Comparison of ENCODE assay signal across 24 mouse cellular contexts in the genomic region with DNA sequence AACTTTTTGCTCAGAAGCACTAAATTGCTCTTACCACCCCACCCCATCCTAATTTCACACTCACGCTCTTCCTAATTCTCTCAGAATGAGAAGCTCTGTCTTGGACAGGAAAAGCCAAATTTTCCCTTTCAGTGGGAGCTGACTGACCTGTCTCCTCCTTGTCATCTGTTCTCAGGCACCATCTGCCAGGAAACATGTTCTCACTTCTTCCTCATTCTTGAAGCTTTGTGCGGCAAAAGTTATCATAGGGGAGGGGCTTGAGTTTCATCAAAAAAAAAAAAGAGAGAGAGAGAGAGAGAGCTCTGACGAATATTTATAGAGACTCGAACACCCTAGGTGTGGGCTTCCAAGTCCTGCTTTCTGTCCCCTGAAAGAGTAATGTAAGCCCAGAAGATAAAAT.
DNase-seq lines count a peak whose midpoint lies in the region; ATAC-seq lines count a peak whose summit lies in the region.
"Had no signal": no experiment of that assay in that cellular context is flagged by ENCODE, and none has a peak within 500 bp of the region (broad histone marks: within the 10 kb centered on the region; RNA-seq: fewer than 3 reads in every experiment).

No protein-coding gene starts in this region.

- no peaks in the 10 kb centered on the region for H3K36me3 ChIP-seq in forebrain, embryonic 15.5 days
- H3K36me3 ChIP-seq in forebrain, embryonic 10.5 days (replicated peaks): no peaks in the 10 kb centered on the region
- H3K36me3 ChIP-seq: embryonic facial prominence, embryonic 10.5 days; hindbrain, embryonic 10.5 days; intestine, embryonic 15.5 days; liver, embryonic 13.5 days; midbrain, embryonic 15.5 days; neural tube, embryonic 12.5 days had no signal

- no peak overlapping the region for H3K4me2 ChIP-seq in forebrain, embryonic 15.5 days (replicated peaks)
- H3K4me2 ChIP-seq: intestine, embryonic 15.5 days; liver, embryonic 13.5 days; lung, embryonic 14.5 days; midbrain, embryonic 15.5 days; neural tube, embryonic 12.5 days had no signal

- intact Hi-C loops in left cerebral cortex, postnatal 4 days (cut with DNase I): no loop called here

- no peak for DNase-seq in forebrain, embryonic 10.5 days (ENCODE audit: extremely low spot score, low spot score)
- DNase-seq in left cerebral cortex, adult 18-20 months (ENCODE audit: low spot score in 2 of 2): peak; percentile 15 to 41
- DNase-seq in left cerebral cortex, postnatal 4 days: no peak
- peak; percentile 1 for DNase-seq in A20 (ENCODE audit: low read depth, low spot score)
- DNase-seq in brain, embryonic 18.5 days (ENCODE audit: low read depth, low spot score): peak; percentile 40
- DNase-seq in ovary, adult 18-20 months (ENCODE audit: low spot score): no peak
- no peak for DNase-seq in spleen, postnatal 14 days (ENCODE audit: low spot score in 2 of 2)
- DNase-seq: B cell, adult 2 months; gastrocnemius, postnatal 36 days; kidney, adult 9 months; kidney, postnatal 25 days; liver, embryonic 13.5 days; lung, embryonic 14.5 days; retina, postnatal 1 day had no signal

- no peaks in the 10 kb centered on the region for H3K27me3 ChIP-seq in forebrain, embryonic 15.5 days
- no peaks in the 10 kb centered on the region for H3K27me3 ChIP-seq in forebrain, embryonic 10.5 days (ENCODE audit: poor library complexity, severe bottlenecking)
- H3K27me3 ChIP-seq: intestine, embryonic 15.5 days; liver, embryonic 13.5 days; megakaryocyte, embryonic 14.5 days; midbrain, embryonic 15.5 days; neural tube, embryonic 12.5 days had no signal

- ATAC-seq in forebrain, embryonic 15.5 days (replicated peaks): no peak
- ATAC-seq: hindbrain, embryonic 16.5 days; intestine, embryonic 15.5 days; midbrain, embryonic 15.5 days had no signal

- no peak overlapping the region for H3K4me3 ChIP-seq in forebrain, embryonic 15.5 days
- H3K4me3 ChIP-seq in forebrain, embryonic 10.5 days: no peak overlapping the region
- H3K4me3 ChIP-seq: embryonic facial prominence, embryonic 10.5 days; hindbrain, embryonic 10.5 days; intestine, embryonic 15.5 days; layer of hippocampus, adult 2 months; liver, embryonic 13.5 days; megakaryocyte, embryonic 14.5 days; midbrain, embryonic 15.5 days; neural tube, embryonic 12.5 days had no signal

- H3K4me1 ChIP-seq in forebrain, embryonic 15.5 days: peaks cover 7% of the 10 kb centered on the region
- H3K4me1 ChIP-seq in forebrain, embryonic 10.5 days: no peaks in the 10 kb centered on the region
- H3K4me1 ChIP-seq: hindbrain, embryonic 10.5 days; intestine, embryonic 15.5 days; liver, embryonic 13.5 days; megakaryocyte, embryonic 14.5 days; midbrain, embryonic 15.5 days; neural tube, embryonic 12.5 days had no signal

- 39% methylated on average over 4 of the region's 4 CpGs for WGBS in forebrain, embryonic 15.5 days
- WGBS in forebrain, embryonic 10.5 days: 69% methylated on average over 4 of the region's 4 CpGs

- no peak overlapping the region for H3K9ac ChIP-seq in forebrain, embryonic 15.5 days (replicated peaks)
- H3K9ac ChIP-seq: intestine, embryonic 15.5 days; liver, embryonic 13.5 days; lung, embryonic 14.5 days; midbrain, embryonic 15.5 days; neural tube, embryonic 12.5 days had no signal

- no peaks in the 10 kb centered on the region for H3K9me3 ChIP-seq in forebrain, embryonic 15.5 days
- H3K9me3 ChIP-seq in forebrain, embryonic 10.5 days: no peaks in the 10 kb centered on the region; the same call in 1 of the 2 replicates
- H3K9me3 ChIP-seq: hindbrain, embryonic 10.5 days; intestine, embryonic 15.5 days; liver, embryonic 13.5 days; midbrain, embryonic 15.5 days; neural tube, embryonic 12.5 days had no signal

- peak overlapping the region; percentile 29; the same call in 1 of the 2 replicates for H3K27ac ChIP-seq in forebrain, embryonic 15.5 days (replicated peaks)
- no peak overlapping the region for H3K27ac ChIP-seq in forebrain, embryonic 10.5 days
- H3K27ac ChIP-seq: embryonic facial prominence, embryonic 10.5 days; hindbrain, embryonic 10.5 days; intestine, embryonic 15.5 days; layer of hippocampus, adult 2 months; liver, embryonic 13.5 days; midbrain, embryonic 15.5 days; neural tube, embryonic 12.5 days; stomach, postnatal 0 days had no signal

Comparison
In these comparisons a context has a peak if more than half of its experiments do, and no peak if none do; other contexts are left out.
1. DNase-seq: peak in left cerebral cortex, adult 18-20 months (2 of 2), A20 (single experiment) and brain, embryonic 18.5 days (single experiment); none in forebrain, embryonic 10.5 days (single experiment), left cerebral cortex, postnatal 4 days (single experiment), ovary, adult 18-20 months (single experiment) and spleen, postnatal 14 days (0 of 2).